Mouse (Mus musculus) spleen, adult 18-20 months (tissue): Measurements from ENCODE around the gene Xxylt1.

Experiments
- DNase-seq, 2 experiments: peaks; one replicate each; pipeline ENCODE4 v3.0.0; 2022; ENCODE audit warnings: mixed read lengths in 2 of 2

Xxylt1 gene

DNA sequence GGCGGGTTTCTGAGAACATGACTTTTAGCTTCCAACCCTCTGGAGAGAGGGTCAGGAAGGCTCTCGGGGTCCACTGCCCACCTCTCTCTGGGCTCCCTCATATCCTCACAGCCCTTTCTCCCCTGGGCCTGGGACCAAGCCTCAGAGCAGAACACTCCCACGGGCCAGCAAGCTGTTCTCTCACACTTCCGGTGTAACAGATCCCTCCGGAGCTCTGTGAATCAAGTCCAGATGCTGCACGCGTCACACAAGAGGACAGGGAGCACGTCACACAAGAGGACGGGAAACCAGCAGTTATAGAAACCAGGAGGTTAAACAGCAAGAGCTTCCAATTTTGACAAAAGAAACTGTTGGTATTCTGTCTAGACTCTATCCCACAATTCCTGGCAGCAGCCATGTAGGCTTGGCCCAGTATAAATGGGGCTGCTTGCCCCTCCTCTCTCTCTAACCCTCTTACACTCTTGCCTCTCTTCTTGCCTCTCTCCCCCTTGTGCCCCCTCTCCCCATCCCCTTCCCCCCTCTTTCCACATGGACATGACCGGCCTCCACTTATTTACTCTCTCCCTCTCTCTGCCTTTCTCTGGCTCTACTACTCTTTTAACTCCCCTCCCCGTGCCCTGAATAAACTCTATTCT, 19.9 kb downstream of the Xxylt1 start:
- no peak for DNase-seq

GRCm38 (mm10) chr16:31060714-31061113, 20.5 kb downstream of the Xxylt1 start:
- no peak for DNase-seq

GRCm38 (mm10) chr16:31060226-31060625, 21.0 kb downstream of the Xxylt1 start:
- no peak for DNase-seq

- no peak for DNase-seq
Observed at GRCm38 (mm10) chr16:31059730-31060129, 21.5 kb downstream of the Xxylt1 start.

GRCm38 (mm10) chr16:31052812-31053211, 28.4 kb downstream of the Xxylt1 start:
- DNase-seq, result no peak

DNA sequence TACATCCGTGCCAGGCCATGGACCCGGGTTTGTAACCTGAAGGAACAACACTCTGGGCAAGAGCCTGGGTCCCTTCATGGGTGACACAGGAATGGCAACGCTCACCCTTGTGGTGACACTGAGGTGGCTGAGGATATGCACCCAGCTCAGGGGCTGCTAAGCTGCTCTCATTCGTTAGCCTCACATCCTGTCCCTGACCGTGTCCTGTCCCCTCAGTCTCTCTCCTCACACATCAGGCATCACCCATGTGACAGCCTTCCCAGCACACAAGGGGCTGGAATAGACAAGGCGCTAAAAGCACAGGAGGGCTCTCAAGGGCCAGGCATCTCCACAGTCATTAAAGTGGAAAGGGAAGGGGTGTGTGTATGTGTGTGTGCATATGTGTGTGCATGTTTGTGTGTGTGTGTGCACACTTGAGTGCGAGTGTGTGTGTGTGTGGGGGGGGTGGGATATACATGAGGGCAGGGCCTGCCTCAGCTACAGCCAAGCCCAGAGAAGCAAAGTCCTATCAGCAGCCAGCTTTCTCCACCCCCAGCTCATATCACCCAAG, 29.0 kb downstream of the Xxylt1 start:
- no peak for DNase-seq

DNA sequence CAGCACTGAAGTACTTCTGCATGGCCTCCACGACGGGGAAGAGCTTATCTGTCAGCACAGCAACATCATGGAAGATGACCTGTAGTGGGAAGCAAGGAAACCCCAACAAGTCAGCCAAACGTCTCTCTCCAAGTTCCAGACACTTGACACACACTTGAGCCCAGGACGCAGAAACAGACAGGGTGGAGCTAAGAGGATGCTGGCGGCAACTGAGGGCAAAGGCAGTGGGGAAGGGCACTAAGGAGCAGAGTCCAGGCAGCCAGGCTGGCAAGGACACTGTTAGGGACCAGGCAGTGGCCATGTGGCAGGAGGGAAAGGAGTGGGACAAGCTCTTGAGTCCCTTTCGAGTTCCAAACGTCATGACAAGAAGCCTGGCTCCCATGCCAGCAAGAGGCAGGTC, 30.5 kb downstream of the Xxylt1 start:
- DNase-seq, result no peak

- DNase-seq, result no peak
Observed at GRCm38 (mm10) chr16:31048194-31048593, 33.0 kb downstream of the Xxylt1 start.

DNA sequence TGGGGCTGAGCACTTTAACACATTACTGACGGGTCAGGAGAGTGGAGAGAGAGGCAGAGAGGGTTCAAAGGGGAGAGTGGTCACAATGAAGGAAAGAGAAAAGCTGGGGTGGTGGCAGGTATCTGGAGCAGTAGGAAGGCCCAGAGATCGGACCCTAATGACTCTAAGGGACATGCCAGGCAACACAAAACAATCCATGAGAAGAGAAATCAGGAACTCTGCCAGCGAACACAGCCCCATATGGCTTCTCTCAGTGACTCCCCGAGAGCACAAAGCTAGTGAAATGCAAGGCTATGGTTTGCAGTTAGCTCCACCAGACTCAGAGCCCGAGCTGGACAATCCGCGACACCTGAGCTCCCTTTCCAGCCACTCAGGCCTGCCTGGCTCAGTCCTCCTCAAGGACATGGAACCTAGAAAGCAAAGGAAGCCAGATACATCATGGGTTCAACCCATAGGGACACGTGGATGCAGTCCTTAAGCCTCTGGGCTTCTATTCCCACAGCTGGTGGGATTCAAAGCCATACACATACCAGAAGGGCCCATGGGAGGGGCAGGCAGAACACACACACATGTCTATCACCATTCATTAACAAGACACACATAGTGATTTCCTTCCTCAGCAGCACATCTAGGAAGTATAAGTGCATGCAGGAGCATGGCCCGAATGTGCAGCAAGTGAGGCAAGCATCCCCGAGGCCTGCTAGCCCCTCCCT, 33.9 kb downstream of the Xxylt1 start:
- DNase-seq, result no peak

DNA sequence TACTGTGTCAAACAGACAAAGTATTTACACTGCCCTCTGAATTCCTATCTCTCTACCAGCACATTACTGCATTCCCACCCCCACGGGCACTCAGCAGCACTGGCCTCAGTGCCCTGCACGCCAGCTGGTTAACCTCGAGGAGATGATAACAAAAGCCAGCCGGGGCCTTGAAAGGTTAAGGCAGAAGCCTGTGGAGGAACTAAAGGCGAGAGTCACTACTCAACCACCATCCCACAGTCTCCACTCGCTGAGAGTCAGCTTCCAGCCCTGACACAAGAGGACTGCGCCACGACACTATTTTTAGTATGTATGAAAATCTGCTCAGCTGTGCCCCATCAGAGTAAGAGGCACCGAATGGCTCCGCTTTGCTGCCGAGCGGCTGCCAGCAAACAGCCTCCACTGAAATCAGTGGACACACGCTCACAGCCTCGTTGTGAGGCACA, 35.0 kb downstream of the Xxylt1 start:
- DNase-seq, result no peak

DNA sequence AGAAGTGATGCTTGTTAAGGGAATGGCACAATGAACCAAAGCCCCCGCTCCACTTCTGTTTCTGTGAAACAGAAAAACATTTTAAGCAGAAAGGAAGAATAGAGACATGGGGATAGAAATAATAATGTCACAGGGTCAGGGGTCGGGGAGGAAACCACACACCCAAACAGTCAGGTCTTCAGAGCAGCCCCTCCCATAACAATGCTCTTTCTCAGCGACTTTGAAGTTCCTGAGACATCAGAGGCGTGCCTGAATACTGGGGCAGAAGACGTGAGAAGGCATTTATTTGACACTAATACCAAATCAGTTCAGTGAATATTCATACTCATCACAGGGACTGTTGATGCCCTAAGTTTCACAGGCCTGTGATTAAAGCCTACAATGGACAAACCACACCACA, 36.0 kb downstream of the Xxylt1 start:
- no peak for DNase-seq

DNA sequence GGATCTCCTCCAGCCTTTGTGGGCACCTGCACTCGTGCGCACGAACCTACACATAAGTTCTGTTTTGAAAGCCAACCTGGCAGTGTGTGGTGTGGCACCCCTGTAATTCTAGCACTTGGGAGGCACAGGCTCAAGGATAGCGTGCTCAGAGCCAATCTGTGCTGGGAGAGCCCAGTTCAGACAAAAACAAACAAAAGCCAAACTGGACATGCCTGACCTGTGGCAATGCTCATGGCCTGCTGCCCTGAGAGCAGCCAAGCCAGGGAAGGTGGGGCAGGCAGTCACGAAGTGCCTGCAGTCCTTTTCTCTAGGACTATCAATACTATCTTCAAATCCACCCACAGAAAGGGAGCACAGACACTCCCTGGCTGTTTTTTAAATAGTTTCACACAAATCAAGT, 38.1 kb downstream of the Xxylt1 start:
- DNase-seq, result no peak

DNA sequence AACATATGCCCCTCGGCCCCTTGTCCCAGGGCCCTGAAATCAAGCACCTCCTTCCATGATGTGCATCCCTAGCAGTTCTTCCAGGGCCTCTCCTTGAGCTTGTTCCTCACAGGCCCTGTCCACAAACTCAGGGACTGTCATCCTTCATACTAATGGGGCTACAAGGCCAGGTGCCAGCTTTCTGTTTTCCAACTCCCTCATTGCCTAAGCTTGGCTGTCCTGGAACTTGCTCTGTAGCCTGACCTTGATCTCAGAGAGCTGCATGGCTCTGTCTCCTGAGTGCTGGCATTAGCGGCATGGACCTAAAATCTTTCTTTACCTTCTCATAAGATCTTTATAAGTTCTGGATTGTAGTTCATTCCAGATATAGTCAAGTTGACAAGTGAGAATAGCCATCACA, 39.7 kb downstream of the Xxylt1 start:
- no peak for DNase-seq

GRCm38 (mm10) chr16:31039803-31040459, 41.3 kb downstream of the Xxylt1 start:
- no peak for DNase-seq

- DNase-seq, result no peak
Observed at GRCm38 (mm10) chr16:31037431-31037830, 43.8 kb downstream of the Xxylt1 start.

GRCm38 (mm10) chr16:31035651-31036245, 45.5 kb downstream of the Xxylt1 start:
- DNase-seq, result no peak

DNA sequence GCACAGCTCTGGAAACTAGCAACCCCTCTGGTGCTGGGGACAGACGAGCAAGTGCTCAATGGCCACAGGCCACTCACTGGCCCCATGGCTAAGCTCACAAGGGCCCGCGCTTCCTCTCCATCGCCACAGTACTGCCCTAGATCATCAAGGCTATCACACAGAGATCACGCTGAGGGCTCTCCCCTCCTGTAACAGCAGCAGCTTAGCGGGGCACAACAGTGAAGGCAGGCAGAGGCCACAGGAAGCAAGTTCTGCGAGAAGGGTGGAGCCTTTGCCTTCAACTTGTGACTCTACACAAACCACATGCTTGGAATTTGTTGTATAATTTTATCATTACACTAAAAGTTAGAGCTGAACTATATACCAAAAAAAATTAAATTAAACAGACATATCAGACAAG, 46.0 kb downstream of the Xxylt1 start:
- DNase-seq, result no peak

- no peak for DNase-seq
Observed at GRCm38 (mm10) chr16:31034051-31034450, 47.2 kb downstream of the Xxylt1 start.

- DNase-seq, result no peak
Observed at GRCm38 (mm10) chr16:31029739-31030485, 51.3 kb downstream of the Xxylt1 start.

- DNase-seq, result no peak
Observed at GRCm38 (mm10) chr16:31027675-31028074, 53.6 kb downstream of the Xxylt1 start.

- DNase-seq, result no peak
Observed at GRCm38 (mm10) chr16:31025516-31025915, 55.7 kb downstream of the Xxylt1 start.

DNA sequence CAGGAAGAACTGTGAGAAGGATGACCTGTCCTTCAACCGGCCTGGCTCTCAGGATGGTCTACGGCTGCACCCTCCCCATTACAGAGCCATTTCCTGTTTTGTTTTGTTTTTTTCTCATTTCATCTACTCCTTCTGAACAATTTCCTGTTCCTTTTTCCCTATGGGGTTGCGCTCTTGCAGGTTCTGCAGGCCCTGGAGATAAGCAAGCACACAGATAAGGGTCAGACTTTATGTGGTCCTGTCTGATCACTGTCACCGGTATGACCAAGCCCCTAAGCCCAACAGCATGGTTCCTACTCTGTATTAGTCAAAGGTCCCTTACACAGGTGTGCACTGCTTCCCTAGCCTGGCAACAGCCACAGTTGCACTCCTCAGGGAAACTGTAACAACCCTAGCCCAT, 56.2 kb downstream of the Xxylt1 start:
- DNase-seq, result no peak

DNA sequence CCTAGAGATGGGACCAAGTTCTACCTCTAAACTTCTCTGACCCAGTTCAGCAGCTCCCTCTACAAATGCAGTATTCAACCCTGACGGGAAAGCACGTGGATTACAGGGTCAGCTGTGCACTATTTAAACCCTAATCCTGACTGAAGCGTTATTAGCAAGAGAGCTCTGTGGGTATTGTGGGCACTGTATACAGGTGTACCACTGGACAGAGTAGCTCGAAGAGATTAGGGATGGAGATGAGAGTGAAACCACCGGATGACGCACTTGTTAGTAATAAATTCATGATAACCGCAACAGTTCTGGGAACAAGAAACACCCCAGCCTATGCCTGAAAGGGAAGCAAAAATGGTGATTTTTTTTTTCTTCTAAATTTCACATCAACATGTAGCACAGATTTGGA, 57.0 kb downstream of the Xxylt1 start:
- DNase-seq, result no peak
